Mouse (Mus musculus) erythroid progenitor cell, adult 5-6 weeks (primary cell): ENCODE measurements around the gene Galnt9. TPM values are rescaled to one million over a fixed set of nuclear protein-coding genes. Genes with fewer than 3 reads are reported as not detected.

Source experiments
- ATAC-seq: replicated peaks from 2 replicates; pipeline ENCODE4 v1.8.0; 2016; ENCODE audit warnings: moderate number of reproducible peaks, mild to moderate bottlenecking, moderate TSS enrichment, inconsistent platforms; ENCODE audit not compliant: poor library complexity, low FRiP score, severe bottlenecking
- total RNA-seq, 2 experiments: library from RNA; stranded (forward) in 1 of 2; stranded (reverse) in 1 of 2; fragments of 150-400 nt in 1 of 2; fragments of 186-747, 209-891 nt in 1 of 2; gene quantifications; 2 replicates each; pipeline versions ENCODE4 v1.2.3 to v1.2.4; 2015 to 2017; ENCODE audit warnings: low replicate concordance in 2 of 2

The Galnt9 gene
- total RNA-seq, 2 experiments from 2014 or later: 1.7 TPM; not detected in 1

DNA sequence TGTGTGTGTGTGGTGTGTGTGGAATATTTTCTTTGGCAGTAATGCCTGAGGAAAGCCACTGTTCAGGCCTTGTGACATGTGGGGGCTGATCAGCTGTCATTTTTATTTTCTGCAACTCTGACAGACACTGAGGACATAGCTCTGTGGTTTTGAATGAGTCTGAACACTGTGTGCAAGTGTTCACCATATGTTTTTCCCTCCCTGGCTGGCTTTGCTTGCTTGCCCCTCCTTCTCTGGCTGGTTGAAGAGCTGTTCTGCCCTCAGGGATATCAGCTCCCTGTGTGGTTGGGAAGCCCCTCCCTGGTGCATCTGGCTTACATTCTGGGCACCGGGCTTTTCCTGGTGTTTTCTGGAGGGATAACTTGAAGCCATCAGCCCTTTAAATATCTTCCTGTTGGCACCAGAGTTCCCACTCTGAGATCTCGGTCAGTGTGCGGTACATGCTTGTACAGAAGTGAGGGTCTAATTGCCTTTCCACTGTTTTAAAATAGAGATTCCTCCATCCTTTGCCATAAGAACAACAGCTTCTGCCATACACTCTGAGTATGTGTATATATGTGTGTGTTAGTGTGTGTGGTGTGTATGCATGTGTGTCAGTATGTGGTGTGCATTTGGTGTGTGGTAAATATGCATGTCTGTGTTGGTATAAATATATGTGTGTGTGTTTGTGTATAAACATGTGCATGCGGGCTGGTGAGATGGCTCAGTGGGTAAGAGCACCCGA lies 67.4 kb downstream of the Galnt9 start:
- no peak for ATAC-seq

DNA sequence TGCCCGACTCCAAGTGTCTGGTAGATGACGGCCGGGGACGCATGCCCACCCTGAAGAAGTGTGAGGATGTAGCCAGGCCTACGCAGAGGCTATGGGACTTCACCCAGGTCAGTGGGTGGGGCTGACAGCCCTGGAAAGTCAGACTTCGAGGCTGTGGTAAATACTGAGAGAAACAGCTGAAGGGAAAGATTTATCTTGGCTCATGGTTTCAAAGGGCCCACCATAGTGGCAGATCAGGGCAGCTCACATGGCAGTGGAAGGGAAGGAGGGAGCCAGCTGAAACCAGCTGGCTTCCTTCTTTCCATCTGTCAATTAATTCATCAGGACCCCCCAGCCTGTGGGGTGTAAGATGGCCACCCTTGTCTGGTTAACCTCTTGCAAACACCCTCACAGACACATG lies 75.1 kb downstream of the Galnt9 start:
- ATAC-seq: no peak

DNA sequence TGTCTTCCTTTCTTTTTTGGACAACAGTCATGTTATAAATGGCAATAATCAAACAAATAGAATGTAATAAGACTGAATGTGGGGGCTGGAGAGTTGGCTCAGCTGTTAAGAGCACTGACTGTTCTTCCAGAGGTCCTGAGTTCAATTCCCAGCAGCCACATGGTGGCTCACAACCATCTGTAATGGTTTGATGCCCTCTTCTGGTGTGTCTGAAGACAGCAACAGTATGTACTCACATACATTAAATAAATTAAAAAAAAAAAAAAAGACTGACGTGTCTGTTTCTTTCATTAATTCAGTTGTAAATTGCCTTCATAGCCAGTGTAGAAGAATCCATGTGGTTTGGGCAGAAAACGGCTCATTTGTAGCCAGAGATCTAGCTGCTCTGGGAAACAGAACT lies 80.2 kb downstream of the Galnt9 start:
- no peak for ATAC-seq

DNA sequence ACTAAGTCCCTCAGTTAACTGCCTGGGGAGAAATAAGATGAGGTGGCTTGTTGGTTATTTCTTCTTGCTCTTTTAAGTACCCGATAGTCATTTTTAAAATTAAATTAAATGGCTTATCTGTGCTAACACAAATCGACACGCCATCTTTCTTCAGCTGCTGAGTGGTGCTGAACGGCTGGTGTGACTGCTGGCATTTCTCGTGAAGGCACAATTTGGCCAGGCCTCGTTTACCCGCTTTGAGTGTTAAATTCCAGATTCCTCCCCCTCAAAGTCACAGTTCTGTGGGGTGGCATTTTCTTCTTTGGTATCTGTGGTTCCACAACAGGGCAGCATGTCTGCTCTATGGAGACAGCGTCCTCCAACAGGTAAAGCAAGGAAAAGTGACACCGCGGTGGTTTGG lies 83.2 kb downstream of the Galnt9 start:
- ATAC-seq: no peak

DNA sequence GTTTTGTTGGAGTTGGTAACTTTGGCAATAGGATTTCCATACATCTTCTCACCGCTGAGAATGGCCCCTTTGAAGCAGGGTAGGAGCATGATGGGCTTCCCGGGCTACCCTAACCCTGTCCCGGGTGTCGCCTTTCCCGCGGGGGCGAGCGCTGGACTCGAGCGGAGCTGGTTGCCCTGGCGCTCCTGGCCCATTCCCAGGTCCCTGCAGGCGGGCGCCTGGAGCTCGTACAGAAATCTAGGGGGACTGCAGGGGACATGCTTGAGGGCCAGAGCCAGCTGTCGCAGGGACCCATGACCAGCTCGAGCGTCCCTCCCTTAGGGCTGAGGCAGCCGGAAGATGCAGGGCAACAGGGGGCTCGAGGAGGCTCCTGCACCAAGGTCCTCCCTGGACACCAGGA lies 84.0 kb downstream of the Galnt9 start:
- no peak for ATAC-seq

DNA sequence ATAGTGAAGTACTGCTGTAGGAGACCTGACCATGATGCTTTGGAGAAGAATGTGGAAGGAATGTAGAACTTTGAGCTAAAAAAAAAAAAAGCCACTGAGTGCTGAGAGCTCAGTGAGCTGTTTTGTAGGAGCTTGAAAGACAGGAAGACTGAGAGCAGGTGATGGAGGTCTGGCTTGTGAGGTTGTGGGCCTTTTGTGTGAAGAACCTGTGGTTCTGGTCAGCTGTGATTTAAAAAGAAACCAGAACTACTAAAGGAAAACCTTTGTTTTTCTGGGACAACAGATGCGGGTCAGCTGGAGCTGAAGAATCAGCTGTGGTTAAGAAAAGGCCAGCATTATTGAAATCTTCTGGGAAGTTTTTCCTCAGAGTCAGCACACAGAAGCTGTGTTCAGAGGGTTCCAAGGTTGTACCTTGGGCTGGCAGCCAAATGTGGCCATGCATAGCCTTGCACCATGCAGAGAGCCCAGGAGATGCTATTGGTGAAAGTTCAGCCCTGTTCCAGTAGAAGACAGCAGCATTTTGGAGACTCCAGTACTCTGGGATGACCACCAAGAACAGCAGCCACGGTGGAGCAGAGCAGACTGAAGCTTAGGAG lies 85.5 kb downstream of the Galnt9 start:
- no peak for ATAC-seq

DNA sequence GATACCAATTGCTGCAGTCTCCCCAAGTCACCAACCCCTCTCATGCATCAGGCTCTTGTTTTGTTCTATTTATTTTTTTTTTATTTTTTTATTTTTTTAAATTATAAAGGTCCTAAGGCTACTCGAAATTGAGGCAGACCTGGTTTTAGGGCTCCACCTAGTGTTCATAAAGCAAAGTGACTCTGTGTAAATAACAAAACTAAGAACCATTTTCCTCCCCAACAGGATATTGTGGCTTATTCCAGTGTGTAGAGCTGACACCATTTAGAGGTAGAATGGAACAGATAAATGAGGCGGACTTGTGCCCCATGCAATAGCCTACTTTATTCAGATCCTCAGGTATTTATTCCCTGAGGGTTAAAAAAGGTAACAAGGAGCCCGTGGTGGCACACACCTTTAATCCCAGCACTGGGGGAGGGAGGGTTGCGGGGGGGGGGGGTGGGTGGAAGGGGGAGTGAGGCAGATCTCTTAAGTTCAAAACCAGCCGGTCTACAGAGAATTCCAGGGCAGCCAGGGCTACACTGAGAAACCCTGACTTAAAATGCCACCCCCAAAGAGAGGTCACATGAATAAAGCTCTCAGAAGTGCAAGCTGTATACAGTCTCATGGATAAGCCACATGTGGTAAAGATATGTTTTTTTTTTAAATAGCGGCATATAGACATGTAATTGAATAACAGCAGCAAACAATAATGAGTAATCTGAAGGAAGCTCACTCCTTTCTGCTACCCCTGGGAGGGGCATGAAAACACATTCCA lies 92.0 kb downstream of the Galnt9 start:
- ATAC-seq: 0 out of 2 replicates have a peak, but pooled peaks have one; percentile 32

DNA sequence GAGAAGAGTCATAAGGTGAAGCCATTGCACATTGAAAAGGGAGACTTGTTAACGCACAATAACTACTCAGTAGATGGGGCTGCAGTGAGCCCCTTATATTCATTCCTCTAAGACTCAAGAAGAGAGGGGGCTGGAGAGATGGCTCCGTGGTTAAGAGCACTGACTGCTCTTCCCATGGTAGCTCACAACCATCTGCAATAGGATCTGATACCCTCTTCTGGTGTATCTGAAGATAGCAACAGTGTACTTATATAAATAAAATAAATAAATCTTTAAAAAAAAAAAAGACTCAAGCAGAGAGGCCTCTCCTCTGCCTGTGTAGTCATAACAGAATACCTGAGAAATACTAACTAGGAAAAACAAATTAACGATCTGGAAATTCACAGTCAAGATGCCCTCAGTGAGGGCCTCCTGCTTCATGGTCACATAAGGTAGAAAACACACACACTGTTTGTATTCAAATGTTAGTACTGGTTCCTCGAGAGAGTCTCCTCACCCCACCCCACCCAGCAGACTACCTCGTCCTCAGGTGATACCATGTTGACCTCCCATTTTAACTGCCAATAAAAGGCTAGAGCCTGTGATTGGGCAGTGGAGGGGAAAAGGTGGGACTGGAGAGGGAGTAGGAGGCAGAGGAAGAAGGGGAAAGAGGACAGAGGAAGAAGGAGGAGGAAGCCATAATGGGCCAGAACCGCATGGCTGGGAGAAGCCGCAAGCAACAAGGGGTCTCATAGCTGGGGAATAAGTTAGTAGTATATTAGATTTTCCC lies 94.3 kb downstream of the Galnt9 start:
- ATAC-seq: no peak

DNA sequence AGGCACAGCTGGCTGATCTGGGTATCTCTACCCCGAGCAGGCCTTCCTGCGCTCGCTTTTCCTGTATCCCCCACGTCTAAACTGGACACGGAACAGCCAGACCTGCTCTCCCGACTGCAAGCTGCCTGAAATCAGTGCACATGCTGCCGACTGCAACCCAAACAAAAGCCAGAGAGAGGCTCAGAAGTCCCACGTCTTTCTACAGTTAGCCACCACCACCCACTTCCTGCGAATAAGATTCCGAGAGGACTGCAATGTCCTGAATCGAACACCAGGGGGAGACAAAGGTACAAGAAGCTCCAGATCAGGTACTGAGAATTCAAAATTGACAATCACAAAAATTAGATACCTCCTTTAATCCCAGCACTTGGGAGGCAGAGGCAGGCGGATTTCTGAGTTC lies 95.3 kb downstream of the Galnt9 start:
- ATAC-seq: peak; percentile 76

DNA sequence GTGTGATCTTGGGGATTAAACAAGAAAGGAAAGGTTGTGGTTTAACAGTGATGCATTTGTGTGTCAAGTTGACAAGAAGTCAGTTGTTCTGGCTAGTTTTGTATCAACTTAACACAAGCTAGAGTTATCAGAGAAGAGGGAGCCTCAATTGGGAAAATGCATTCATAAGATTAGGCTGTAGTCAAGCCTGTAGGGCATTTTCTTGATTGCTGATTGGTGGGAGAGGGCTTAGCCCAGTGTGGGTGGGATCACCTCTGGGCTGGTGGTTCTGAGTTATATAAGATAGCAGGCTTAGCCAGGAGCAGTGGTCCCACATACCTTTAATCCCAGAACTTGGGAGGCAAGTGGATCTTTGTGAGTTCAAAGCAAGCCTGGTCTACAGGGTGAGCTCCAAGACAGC lies 102.2 kb downstream of the Galnt9 start:
- ATAC-seq: no peak

DNA sequence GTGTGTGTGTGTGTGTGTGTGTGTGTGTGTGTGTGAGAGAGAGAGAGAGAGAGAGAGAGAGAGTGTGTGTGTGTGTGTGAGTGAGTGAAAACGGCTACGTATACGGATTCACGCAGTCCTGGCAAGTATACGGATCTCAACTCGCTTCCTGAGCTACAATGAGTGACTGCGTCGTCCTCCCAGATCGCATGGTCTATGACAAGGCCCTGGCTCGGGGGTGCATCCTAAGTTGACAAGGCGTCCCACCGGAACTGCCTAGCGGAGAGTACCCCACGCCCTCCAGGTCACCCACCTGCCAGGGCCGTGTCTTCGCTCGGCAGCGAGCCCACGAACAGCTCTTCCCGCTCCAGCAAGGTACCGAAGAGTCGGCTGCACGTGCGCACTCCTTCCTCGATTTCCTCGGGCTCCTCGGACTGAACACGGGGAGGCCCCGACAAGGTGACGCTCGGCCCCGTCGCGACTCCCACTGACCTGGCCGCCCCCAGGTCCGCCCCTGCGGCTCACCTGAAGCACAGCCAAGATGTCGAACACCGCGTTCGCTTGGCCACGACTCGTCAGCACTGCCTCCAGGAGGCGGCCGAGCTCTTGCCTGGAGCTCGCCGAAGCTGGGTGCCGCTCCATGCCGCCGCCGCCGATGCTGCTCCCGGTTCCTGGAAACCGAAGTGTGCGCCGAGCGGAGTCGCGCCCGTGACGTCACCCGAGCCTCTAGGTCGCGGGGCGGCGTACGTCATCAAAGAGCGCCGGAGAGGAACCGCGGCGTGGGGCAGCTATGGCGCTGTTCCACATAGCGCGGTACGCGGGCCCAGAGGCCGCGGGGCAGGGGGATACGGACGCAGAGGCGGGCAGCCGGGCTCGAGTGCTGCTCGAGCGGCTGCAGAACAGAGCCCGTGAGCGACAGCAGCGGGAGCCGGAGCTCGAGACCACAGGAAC lies 108.8 kb downstream of the Galnt9 start, which contains the start of the genes Noc4l and Ddx51:
Gene Noc4l, minus strand, starts transcription at position 699 of the 930 bp plus-strand sequence.
Gene Ddx51, plus strand, starts transcription at position 733 of the 930 bp plus-strand sequence.
- ATAC-seq: peak; percentile 82

DNA sequence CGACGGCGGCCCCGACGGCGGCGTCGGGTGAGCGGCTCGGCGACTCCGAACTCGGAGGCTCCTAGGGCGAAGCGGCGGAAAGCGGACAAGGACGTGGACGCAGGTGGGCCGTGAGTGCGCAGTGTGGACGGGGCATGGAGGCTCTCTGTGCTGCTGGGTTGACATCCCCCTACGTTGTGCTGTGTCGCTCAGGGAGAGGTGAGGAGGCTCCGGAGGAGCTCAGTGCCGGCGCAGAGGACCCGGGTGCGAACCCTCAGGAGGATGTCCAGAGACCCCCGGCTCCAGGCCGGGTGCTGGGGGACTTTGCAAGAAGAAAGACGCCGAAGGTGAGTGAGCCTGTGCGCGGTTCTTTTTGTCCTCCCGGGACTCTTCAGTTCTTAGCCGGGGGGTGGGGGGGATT lies 109.5 kb downstream of the Galnt9 start:
- ATAC-seq: no peak

DNA sequence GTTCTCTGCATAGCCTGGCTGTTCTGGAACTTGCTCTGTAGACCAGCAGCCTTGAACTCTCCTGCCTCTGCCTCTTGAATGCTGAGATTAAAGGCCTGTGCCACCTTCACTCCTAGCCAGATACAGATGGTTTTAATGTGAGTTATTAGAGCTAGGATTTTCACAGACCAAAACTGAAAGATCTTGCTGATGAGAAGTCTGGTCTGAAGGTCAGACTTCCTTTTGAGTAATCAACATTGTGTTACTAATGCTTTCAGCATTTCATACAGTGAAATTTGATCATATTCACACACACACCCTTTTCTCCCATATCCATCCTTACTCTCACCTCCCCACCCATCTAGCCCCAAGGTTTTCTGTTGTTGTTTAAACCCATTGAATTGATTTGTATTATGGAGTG lies 115.5 kb downstream of the Galnt9 start:
- ATAC-seq: no peak

DNA sequence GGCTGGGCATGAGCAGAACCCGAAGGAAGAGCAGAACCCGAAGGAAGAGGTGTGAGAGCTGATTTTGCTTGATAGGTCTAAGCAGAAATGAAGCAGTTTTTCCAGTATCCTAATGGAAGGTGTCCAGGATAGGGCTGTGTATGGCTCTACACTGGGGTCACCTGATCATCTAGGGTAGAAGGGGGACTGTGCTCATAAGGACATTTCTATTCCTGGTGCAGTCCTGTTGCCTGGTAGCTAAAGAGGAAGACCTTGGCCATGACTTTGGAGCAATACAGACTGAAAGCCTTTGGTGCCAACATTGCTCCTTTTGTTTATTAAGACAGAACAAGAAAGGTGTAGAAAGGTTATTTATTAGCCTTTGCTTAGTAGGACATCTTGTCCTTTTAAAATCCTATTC lies 119.9 kb downstream of the Galnt9 start:
- no peak for ATAC-seq

DNA sequence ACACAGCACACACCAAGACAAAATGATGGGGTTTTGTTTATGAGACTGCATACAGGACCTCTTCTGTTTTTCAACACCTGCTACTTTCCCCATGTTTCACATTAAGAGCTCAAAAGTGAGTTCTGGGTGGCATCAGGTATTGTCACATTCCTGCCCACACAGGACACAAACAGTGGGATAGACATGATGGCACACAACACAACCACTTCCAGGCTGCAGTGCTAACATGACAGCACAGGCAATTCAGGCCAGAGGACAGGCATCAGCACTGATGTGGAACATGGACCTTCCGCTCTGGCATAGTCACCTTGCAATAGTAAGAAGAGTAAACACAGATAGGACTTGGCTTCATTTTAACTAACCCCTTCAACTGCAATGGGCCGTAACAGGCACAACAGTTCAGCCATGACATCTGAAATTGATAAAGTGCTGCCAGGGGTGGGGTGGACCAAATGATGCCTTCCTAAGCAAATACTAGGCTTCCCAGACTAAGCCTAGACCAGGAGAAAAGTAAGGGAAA lies 120.7 kb downstream of the Galnt9 start:
- no peak for ATAC-seq

DNA sequence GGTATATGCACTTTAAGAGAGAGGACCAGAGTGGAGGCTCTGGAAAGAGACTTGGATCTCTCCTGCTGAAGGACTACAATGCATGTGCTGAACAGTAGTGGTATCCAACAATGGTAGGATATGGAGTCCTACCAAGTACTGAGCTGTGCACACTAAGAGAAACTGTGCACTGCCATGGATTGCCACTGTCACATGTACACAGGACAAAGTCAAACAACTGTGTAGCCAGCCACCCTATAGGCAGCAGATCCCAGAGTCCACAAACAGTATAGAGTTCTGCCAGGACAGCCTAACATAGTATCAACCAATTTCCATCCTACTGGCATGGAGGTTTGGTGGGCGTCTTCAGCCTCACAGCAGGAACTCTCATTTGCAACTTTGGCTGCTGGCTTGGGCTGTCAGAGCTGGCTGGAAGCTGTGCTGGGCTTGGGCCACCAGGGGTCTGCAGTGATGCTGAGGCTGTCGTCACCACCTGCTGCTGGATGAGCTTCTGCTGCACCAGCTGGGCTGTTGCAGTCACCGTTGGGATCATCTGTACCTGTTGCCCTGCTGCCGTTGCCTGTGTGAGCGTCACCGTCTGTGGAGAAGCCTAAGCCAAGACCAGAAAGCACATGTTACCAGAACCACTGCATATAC lies 121.4 kb downstream of the Galnt9 start:
- ATAC-seq: no peak
